Mouse (Mus musculus): ENCODE data around the gene Aig1. TPM values are rescaled to one million over a fixed set of nuclear protein-coding genes. Genes with fewer than 3 reads are reported as not detected.

Gene Aig1
- polyA plus RNA-seq, 1 experiment from 2014 or later: 22.0 TPM

- Histone ChIP-seq H3K36me3 (ENCODE audit: control insufficient read depth, insufficient read depth, low read length) (no peaks in the 10 kb centered on the region), H3K9ac (ENCODE audit: low read length) (no peak overlapping the region), H3K4me2 (ENCODE audit: low read depth, low read length, severe bottlenecking) (no peak overlapping the region), H3K4me1 (replicated peaks; ENCODE audit: control insufficient read depth, insufficient read depth, low read length) (no peaks in the 10 kb centered on the region), H3K27ac (ENCODE audit: low read depth, low read length) (no peak overlapping the region), H3K4me3 (ENCODE audit: low read depth, low read length) (no peak overlapping the region), H3K27me3 (ENCODE audit: control insufficient read depth, insufficient read depth, low read length) (no peaks in the 10 kb centered on the region), H3K9me3 (ENCODE audit: control insufficient read depth, low read length) (no peaks in the 10 kb centered on the region)
- ATAC-seq (replicated peaks; ENCODE audit: low FRiP score) (no peak), DNase-seq (ENCODE audit: low spot score) (no peak)
- 83% methylated on average over 5 of the region's 5 CpGs for whole genome bisulfite sequencing
Measured at GRCm38 (mm10) chr10:13753777-13754176, 115.0 kb downstream of the Aig1 start.

DNA sequence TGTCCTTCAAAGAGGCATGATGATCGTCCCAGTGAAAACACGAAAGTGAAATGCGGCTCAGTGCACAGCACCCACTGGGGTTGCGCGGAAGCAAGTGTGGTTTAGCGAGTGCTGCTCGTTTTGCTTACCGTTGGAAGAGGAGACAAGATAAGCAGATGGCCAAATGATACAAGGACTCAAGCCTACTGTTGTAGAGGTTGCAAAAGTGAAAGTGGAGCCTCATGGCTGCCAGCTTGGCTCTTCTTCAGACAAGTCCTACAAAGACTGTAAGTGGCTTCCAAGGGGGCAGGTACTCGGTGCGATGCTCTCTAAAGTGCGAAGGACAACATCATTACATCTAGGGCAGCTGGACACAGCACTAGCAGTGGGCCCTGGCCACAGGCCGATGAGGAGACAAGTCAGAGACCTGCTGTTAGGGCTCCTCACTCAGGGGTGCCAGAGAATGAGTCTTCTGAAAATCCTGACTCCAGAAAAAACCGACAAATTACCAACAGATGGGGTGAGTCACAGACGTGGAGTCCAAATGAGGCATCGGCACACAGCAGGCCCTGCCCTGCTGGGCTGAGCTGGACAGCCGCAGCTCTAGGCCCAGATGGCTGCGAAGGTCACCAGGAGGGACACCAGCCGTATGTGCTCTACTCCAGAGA is 129.2 kb downstream of the Aig1 start:
- Histone ChIP-seq H3K9me3 (ENCODE audit: control insufficient read depth, low read length) (no peaks in the 10 kb centered on the region), H3K27me3 (ENCODE audit: control insufficient read depth, insufficient read depth, low read length) (no peaks in the 10 kb centered on the region), H3K36me3 (ENCODE audit: control insufficient read depth, insufficient read depth, low read length) (no peaks in the 10 kb centered on the region), H3K4me2 (ENCODE audit: low read depth, low read length, severe bottlenecking) (no peak overlapping the region), H3K4me1 (replicated peaks; ENCODE audit: control insufficient read depth, insufficient read depth, low read length) (no peaks in the 10 kb centered on the region), H3K4me3 (ENCODE audit: low read depth, low read length) (no peak overlapping the region), H3K27ac (ENCODE audit: low read depth, low read length) (no peak overlapping the region), H3K9ac (ENCODE audit: low read length) (no peak overlapping the region)
- WGBS: 91% methylated on average over 18 of the region's 18 CpGs
- ATAC-seq (replicated peaks; ENCODE audit: low FRiP score) (no peak), DNase-seq (ENCODE audit: low spot score) (no peak)

DNA sequence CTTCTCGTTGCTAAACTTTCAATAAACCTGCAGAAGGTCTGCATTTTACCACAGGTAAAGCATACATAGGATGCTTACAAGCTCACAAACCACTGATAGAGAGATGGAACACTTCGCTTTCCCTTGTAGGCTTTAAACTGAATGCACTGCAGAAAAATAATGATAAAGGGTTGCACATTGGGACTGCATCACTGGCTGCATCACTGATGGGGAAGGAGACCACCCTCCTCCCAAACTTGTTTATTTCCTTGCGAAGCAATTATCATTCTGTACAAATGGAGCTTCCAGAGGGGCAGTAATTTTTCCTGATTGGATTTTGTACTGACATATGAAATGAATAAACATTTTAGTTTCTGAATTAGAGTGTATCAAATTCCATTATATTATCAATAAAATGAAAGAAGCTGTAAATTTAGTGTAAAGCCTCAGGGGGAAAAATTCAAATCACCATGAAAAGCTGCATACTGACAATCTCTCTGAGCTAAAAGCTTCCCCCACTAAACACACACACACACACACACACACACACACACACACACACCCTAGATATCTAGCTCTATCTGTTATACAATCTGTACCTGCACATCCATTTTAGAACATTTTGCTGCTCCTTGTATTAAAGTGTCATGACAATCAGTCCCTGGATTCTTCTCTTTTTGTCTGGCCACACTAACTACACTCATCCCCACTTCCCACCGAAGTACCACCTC is 138.6 kb downstream of the Aig1 start:
- Histone ChIP-seq H3K27ac (ENCODE audit: low read depth, low read length) (no peak overlapping the region), H3K27me3 (ENCODE audit: control insufficient read depth, insufficient read depth, low read length) (no peaks in the 10 kb centered on the region), H3K36me3 (ENCODE audit: control insufficient read depth, insufficient read depth, low read length) (no peaks in the 10 kb centered on the region), H3K9me3 (ENCODE audit: control insufficient read depth, low read length) (no peaks in the 10 kb centered on the region), H3K4me3 (ENCODE audit: low read depth, low read length) (no peak overlapping the region), H3K4me1 (replicated peaks; ENCODE audit: control insufficient read depth, insufficient read depth, low read length) (no peaks in the 10 kb centered on the region), H3K4me2 (ENCODE audit: low read depth, low read length, severe bottlenecking) (no peak overlapping the region), H3K9ac (ENCODE audit: low read length) (no peak overlapping the region)
- WGBS: 95% methylated on average over 4 of the region's 4 CpGs
- DNase-seq (ENCODE audit: low spot score) (no peak), ATAC-seq (replicated peaks; ENCODE audit: low FRiP score) (no peak)

- WGBS: 79% methylated on average over 6 of the region's 6 CpGs
- Histone ChIP-seq H3K4me3 (ENCODE audit: low read depth, low read length) (no peak overlapping the region), H3K4me2 (ENCODE audit: low read depth, low read length, severe bottlenecking) (no peak overlapping the region), H3K27me3 (ENCODE audit: control insufficient read depth, insufficient read depth, low read length) (no peaks in the 10 kb centered on the region), H3K27ac (ENCODE audit: low read depth, low read length) (no peak overlapping the region), H3K4me1 (replicated peaks; ENCODE audit: control insufficient read depth, insufficient read depth, low read length) (no peaks in the 10 kb centered on the region), H3K36me3 (ENCODE audit: control insufficient read depth, insufficient read depth, low read length) (no peaks in the 10 kb centered on the region), H3K9ac (ENCODE audit: low read length) (no peak overlapping the region), H3K9me3 (ENCODE audit: control insufficient read depth, low read length) (no peaks in the 10 kb centered on the region)
- no peak for ATAC-seq (replicated peaks; ENCODE audit: low FRiP score)
- DNase-seq (ENCODE audit: low spot score): no peak
Measured at GRCm38 (mm10) chr10:13727676-13728075, 141.1 kb downstream of the Aig1 start.

DNA sequence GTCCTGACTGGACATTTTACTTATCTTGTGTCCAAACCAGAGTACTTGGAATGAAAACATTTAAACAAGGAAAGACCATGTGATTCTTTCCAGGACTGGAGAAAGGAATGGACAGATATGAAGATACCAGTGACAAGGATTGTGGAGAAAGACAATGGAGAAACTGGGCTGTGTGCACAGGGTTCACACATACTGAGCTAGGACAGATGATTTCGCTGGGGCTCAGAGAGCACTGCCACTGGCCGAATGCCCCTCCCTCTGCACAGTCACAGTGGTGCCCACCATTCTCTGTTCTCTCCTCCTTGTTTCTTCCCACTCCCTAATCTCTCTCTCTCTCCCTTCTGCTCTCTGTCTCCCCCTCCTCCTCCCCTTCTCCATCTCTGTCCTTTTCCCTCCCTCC is 142.6 kb downstream of the Aig1 start:
- Histone ChIP-seq H3K36me3 (ENCODE audit: control insufficient read depth, insufficient read depth, low read length) (no peaks in the 10 kb centered on the region), H3K4me2 (ENCODE audit: low read depth, low read length, severe bottlenecking) (no peak overlapping the region), H3K27ac (ENCODE audit: low read depth, low read length) (no peak overlapping the region), H3K4me1 (replicated peaks; ENCODE audit: control insufficient read depth, insufficient read depth, low read length) (no peaks in the 10 kb centered on the region), H3K4me3 (ENCODE audit: low read depth, low read length) (no peak overlapping the region), H3K9me3 (ENCODE audit: control insufficient read depth, low read length) (no peaks in the 10 kb centered on the region), H3K9ac (ENCODE audit: low read length) (no peak overlapping the region), H3K27me3 (ENCODE audit: control insufficient read depth, insufficient read depth, low read length) (no peaks in the 10 kb centered on the region)
- ATAC-seq (replicated peaks; ENCODE audit: low FRiP score) (no peak), DNase-seq (ENCODE audit: low spot score) (no peak)
- WGBS: 78% methylated on average over 2 of the region's 2 CpGs

DNA sequence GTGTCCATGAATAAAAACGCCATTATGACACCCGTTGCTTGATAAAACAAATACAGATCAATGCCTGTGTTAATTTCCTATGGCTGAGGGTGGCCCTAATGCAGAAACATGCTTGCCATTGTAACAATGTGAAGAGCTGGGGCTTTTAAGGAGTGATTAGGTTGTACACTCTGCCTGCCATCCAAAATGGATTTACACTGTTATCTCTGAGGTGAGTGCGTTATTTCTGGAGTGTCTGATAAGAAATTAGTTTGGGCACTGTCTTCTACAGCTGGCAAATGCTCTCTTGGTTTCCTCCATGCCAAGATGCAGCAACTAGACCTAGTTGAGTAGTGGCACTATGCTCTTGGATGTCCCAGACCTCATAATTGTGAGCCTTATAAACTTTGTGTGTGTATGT is 143.5 kb downstream of the Aig1 start:
- Histone ChIP-seq H3K4me3 (ENCODE audit: low read depth, low read length) (no peak overlapping the region), H3K9ac (ENCODE audit: low read length) (no peak overlapping the region), H3K36me3 (ENCODE audit: control insufficient read depth, insufficient read depth, low read length) (no peaks in the 10 kb centered on the region), H3K4me1 (replicated peaks; ENCODE audit: control insufficient read depth, insufficient read depth, low read length) (no peaks in the 10 kb centered on the region), H3K27ac (ENCODE audit: low read depth, low read length) (no peak overlapping the region), H3K4me2 (ENCODE audit: low read depth, low read length, severe bottlenecking) (no peak overlapping the region), H3K9me3 (ENCODE audit: control insufficient read depth, low read length) (no peaks in the 10 kb centered on the region), H3K27me3 (ENCODE audit: control insufficient read depth, insufficient read depth, low read length) (no peaks in the 10 kb centered on the region)
- WGBS: 92% methylated on average over 3 of the region's 3 CpGs
- ATAC-seq (replicated peaks; ENCODE audit: low FRiP score) (no peak), DNase-seq (ENCODE audit: low spot score) (no peak)

DNA sequence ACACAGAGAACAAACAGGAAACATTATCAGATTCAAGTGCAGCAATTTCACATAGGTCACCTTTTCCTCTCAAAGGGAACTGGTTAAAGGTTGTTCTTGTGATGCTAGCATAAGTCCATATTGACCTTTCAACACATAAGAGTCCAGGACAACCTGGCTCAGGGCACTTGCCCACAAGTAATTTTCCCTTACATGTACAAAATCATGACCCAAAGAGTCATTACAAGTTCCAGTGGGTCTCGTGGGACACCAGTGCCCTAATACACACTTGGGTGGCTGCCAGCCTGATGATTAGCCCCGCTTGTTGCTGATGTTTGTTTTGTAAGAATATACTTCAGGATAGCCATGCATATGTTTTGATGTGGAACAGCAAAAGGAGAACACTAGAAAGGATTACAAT is 152.6 kb downstream of the Aig1 start:
- Histone ChIP-seq H3K4me1 (replicated peaks; ENCODE audit: control insufficient read depth, insufficient read depth, low read length) (peaks cover 4% of the 10 kb centered on the region; the same call in 1 of the 2 replicates), H3K9me3 (ENCODE audit: control insufficient read depth, low read length) (no peaks in the 10 kb centered on the region), H3K9ac (ENCODE audit: low read length) (no peak overlapping the region), H3K4me3 (ENCODE audit: low read depth, low read length) (no peak overlapping the region), H3K27me3 (ENCODE audit: control insufficient read depth, insufficient read depth, low read length) (no peaks in the 10 kb centered on the region), H3K27ac (ENCODE audit: low read depth, low read length) (no peak overlapping the region), H3K4me2 (ENCODE audit: low read depth, low read length, severe bottlenecking) (no peak overlapping the region), H3K36me3 (ENCODE audit: control insufficient read depth, insufficient read depth, low read length) (no peaks in the 10 kb centered on the region)
- DNase-seq (ENCODE audit: low spot score) (no peak), ATAC-seq (replicated peaks; ENCODE audit: low FRiP score) (no peak)
- WGBS: 77% methylated on average over 2 of the region's 2 CpGs

DNA sequence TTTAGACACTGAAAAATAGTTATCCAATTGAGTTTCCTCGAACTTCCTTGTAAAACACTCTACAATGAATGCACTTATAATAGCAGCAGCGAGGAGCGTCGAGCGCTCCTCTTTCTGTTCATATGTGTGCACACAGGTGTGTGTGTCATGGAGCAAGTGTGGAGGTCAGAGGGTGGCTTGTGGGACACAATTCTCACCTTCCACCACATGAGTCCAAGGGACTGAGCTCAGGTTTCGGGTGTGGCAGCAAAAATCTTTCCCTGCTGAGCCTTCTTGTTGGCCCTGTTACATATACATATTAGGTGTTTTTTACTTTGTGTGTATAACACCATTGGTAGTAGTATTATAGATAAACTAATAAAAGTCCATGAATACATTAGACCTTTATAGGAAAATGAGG is 153.2 kb downstream of the Aig1 start:
- no peak overlapping the region for H3K27ac ChIP-seq (ENCODE audit: low read depth, low read length)
- no peaks in the 10 kb centered on the region for H3K36me3 ChIP-seq (ENCODE audit: control insufficient read depth, insufficient read depth, low read length)
- DNase-seq (ENCODE audit: low spot score) (no peak), ATAC-seq (replicated peaks; ENCODE audit: low FRiP score) (no peak)
- H3K9ac ChIP-seq (ENCODE audit: low read length): no peak overlapping the region
- no peaks in the 10 kb centered on the region for H3K9me3 ChIP-seq (ENCODE audit: control insufficient read depth, low read length)
- no peaks in the 10 kb centered on the region for H3K27me3 ChIP-seq (ENCODE audit: control insufficient read depth, insufficient read depth, low read length)
- H3K4me2 ChIP-seq (ENCODE audit: low read depth, low read length, severe bottlenecking): no peak overlapping the region
- WGBS: 91% methylated on average over 6 of the region's 6 CpGs
- peaks cover 4% of the 10 kb centered on the region; the same call in 1 of the 2 replicates for H3K4me1 ChIP-seq (replicated peaks; ENCODE audit: control insufficient read depth, insufficient read depth, low read length)
- no peak overlapping the region for H3K4me3 ChIP-seq (ENCODE audit: low read depth, low read length)

- WGBS: 46% methylated on average over 7 of the region's 7 CpGs
- no peak overlapping the region for H3K4me2 ChIP-seq (ENCODE audit: low read depth, low read length, severe bottlenecking)
- DNase-seq (ENCODE audit: low spot score) (no peak), ATAC-seq (replicated peaks; ENCODE audit: low FRiP score) (peak; percentile 68)
- H3K36me3 ChIP-seq (ENCODE audit: control insufficient read depth, insufficient read depth, low read length): no peaks in the 10 kb centered on the region
- no peak overlapping the region for H3K27ac ChIP-seq (ENCODE audit: low read depth, low read length)
- peaks cover 4% of the 10 kb centered on the region; the same call in 1 of the 2 replicates for H3K4me1 ChIP-seq (replicated peaks; ENCODE audit: control insufficient read depth, insufficient read depth, low read length)
- H3K9ac ChIP-seq (ENCODE audit: low read length): no peak overlapping the region
- no peak overlapping the region for H3K4me3 ChIP-seq (ENCODE audit: low read depth, low read length)
- no peaks in the 10 kb centered on the region for H3K27me3 ChIP-seq (ENCODE audit: control insufficient read depth, insufficient read depth, low read length)
- no peaks in the 10 kb centered on the region for H3K9me3 ChIP-seq (ENCODE audit: control insufficient read depth, low read length)
Measured at GRCm38 (mm10) chr10:13714920-13715293, 153.9 kb downstream of the Aig1 start.

Measured in forebrain, embryonic 11.5 days (tissue).